Mouse (Mus musculus): ENCODE measurements around the gene Atp2b1.

The Atp2b1 gene

GRCm38 (mm10) chr10:99037185-99038065 lies 123.2 kb downstream of the Atp2b1 start:
- DNase-seq = no peak

DNA sequence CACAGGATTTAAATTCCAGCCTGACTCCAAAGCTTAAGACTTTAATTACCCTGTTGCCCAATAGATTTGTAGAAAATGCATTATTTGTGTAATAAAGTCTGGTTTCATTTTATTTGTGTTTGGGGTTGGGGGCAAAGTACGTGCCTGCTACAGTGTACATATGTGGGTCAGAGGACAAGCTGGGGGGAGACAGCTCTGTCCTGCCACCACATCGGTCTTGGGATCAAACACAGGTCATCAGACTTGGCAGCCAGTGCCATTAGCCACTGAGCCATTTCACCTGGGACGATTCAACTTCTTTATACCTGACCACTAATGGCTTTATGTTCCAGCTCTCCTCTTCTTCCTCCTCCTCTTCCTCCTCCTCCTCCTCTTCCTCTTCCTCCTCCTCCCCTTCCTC lies 124.7 kb downstream of the Atp2b1 start:
- DNase-seq = no peak

GRCm38 (mm10) chr10:99040171-99040570 lies 126.0 kb downstream of the Atp2b1 start:
- DNase-seq = no peak

GRCm38 (mm10) chr10:99046756-99047550 lies 132.7 kb downstream of the Atp2b1 start:
- no peak for DNase-seq

DNA sequence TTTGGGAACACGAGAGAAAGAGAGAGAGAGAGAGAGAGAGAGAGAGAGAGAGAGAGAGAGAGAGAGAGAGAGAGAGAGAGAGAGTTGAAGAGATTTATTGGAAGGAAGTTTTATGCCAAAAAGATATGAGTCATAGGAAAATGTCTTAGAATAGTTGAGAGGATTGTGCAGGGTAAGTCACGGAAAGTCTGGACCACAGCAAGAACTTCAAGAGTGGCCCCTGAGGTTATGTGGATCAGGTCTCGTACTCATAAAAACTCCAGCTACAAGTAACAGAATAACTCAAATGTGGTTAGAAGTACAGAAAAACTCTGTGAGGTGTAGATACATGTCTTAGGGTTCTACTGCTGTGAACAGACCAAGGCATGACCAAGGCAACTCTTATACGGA lies 133.3 kb downstream of the Atp2b1 start:
- no peak for DNase-seq

GRCm38 (mm10) chr10:99050093-99050492 lies 135.9 kb downstream of the Atp2b1 start:
- no peak for DNase-seq

GRCm38 (mm10) chr10:99053111-99053510 lies 138.9 kb downstream of the Atp2b1 start:
- no peak for DNase-seq

GRCm38 (mm10) chr10:99060588-99060987 lies 146.4 kb downstream of the Atp2b1 start:
- no peak for DNase-seq

GRCm38 (mm10) chr10:99061418-99061817 lies 147.2 kb downstream of the Atp2b1 start:
- DNase-seq = peak; percentile 57 to 59

DNA sequence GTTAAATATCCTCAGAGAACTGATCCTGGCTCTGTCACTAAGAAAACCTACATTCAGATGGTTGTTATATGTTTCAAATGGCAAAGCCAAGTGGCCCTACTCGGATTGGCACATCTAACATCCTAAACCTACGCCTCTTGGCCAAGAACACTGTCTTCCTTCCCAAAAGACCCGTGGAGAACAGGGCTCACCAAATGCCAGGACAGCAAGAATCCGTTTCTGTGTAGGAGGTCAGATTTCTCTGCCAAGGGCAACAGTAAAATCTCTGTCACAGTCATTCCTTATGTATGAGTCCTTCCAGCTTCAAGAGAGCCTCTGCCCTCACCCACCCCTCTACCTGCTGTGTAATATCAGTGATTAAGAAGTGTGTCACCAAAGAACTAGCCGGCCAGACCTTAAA lies 148.3 kb downstream of the Atp2b1 start:
- DNase-seq = peak; percentile 51 to 60
